Mouse (Mus musculus) cerebellum, adult (tissue): ENCODE measurements around the gene Armc2.

ENCODE experiments used
- ATAC-seq: cut with Nextera tagmentation; 2 replicates; pipeline ENCODE4 v1.9.2; 2017; ENCODE audit warnings: mild to moderate bottlenecking, moderate library complexity, mixed read lengths; ENCODE audit not compliant: insufficient number of reproducible peaks, low FRiP score, low TSS enrichment

Armc2 gene

DNA sequence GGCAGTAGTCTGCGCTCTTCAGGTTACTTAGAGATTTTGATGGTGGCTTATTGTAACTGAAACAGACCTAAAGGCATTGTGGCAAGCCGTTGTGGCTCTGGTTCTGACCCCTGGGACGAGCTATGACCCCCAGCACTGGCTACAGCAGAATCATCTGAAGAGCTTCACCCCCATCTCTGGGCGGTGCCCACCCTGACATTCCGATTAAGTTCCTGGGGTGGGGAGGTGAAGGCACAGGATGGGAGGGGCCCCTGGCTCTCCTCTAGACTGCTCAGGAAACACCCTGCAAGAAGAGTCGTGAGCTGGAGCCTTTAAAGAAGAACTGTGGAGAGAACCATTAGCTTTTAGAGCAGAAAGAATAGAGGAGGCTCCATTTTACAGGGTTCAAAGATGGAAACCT is 6.2 kb upstream of the Armc2 start:
- ATAC-seq = no peak

DNA sequence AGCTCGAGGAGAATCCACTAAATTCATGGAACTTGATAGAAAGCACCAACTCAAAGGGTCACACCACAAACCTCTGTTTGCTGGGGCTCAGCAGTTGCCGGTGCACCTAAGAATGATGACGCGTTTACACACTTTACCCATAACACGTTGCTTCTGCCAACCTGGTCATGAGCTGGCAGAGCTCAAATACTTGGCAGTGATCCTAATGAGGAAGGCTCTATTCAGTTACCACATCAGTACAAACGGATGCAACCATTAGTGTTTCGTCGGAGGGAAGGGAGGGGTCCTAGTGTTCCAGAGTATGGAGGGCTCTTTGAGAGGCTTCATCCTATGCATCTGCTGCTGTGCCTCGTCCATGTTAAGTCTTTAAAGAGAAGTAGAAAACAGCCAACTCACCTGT is 3.3 kb upstream of the Armc2 start:
- no peak for ATAC-seq

DNA sequence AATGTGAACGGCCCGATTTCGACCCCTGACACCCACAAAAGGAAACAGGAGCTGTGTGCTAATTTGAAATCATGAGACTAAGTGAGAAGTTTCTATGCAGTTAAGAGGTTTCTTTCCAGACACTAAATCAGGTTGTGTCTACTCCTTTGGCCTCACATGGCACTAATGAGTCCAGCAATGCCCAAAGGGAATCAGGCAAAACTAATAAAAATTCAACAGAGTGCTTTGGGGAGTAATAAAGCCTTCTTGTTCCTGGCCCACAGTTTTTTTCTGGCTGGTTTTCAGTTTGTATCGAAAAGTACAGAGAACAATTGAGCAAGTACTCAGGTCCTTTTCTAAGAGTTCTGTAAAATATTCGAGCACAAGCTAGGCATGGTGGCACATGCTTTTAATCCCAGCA is 4.2 kb downstream of the Armc2 start:
- ATAC-seq = no peak

DNA sequence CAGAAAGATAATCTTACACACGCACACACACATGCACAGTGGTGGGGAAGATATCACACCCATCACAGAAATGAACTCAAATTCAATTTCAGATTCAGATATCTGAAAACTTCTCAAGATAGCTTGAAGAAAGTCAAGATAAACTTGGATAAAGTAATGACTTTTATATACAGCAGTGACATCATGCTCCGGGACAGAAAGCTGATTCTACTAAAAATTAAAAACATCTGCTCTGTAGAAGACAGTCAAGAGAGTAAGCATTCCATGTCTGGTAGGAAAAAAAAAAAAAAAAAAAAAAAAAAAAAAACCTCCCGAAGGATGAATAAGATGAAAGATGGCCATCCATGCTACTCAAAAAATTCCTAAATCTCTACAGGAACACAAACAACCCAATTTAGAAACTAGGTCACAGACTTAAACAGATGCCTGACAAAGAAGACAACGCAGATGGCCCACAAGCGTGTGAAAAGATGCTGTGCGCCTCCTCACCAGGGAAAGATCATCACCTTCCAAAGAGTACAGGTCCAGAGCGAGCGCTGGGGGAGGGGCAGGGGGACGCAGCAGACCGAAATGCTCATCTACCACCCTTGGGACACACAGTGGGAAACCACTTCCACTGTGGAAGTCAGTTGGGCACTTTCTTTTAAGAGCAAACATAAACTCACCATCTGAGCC is 7.3 kb downstream of the Armc2 start:
- ATAC-seq = no peak

DNA sequence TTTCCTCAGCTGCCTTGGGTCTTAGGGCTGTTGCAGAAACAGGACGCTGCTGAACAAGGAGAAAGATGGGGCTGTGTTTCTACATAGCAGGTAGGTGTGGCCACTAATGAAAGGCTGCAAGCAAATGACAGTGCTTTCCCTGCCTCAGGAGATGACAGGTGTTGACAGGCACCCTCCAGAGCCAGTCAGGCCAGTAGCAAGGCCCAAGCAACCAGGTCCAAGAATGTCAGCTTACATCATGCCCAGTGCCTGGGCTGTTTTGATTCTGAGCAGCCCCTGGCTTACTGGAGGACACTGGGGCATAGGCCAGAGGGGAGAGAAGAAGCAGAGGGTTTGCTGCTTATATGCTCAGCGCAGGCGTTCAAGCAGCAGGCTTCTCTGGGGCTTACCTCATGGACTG is 13.0 kb downstream of the Armc2 start:
- peak; percentile 76 for ATAC-seq

DNA sequence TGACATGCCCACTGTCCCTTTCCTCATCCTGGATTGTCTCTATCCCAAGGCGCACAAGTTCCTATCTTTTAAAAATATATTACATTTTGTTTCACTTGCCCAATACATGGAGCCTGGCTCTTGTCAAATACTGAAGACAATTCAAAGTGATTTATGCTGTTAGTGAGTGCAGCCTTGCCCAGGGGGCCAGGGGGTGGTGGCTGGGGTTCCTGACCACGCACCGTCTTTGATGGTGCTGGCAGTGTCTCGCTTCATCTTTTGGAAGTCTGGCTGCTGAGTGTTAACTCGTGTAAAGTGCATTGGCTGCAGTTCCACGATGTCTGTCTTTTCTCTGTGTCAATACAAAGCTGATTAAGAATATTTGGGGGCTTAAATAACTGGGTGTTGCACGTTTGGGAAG is 13.6 kb downstream of the Armc2 start:
- ATAC-seq = no peak

DNA sequence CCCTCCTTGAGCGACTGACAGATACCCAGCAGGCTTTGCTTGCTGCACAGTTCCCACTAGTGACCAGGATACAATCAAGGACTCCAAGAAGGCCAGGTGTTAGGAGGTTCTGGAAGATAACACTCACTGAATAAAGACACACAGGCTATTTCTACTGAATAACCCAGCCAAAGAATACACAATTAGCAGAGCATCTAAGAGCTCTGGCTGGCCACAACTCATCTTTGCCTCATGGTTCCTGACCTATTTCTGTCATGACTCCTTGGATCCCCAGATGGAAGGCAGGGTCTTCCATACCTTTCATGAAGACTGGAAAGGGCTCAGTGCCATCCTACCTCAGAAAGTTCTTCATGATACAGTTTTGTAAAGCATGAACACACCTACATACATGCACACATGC is 14.2 kb downstream of the Armc2 start:
- no peak for ATAC-seq

DNA sequence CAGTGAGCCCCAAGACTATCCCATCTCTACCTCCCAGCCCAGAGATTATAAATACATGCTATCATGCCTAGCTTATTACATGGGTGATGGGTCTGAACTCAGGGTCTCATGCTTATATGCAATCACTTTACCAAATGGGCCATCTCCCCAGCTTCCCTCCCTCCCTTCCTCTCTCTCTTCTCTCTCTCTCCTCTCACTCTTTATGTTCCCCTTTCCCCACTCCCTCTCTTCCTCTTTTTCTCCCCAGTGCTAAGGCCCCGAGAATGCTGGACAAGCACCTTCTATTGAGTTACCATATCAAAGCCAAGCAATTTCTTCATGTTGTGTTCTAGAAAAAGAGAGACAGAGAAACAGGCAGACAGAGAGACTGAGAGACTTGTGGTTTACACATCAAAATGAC is 14.7 kb downstream of the Armc2 start:
- no peak for ATAC-seq

DNA sequence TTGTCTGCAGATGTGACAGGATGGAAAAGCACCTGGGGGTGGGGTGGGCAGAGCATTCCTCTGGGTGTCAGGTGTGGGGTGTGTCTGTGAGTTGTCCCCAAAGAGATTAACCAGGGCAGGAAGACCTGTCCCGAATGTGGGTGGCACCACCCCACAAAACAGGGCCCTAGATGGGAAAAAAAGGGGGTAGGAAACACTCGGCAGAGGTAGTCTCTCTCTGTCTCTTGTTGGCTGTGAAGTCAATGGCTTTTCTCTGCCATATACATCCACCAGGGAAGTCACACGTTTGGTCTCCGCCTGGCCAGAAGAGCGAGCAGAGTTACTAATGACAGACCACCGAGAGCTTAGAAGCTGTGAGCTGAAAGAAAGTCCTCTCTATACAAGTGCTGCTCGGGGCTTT is 15.8 kb downstream of the Armc2 start:
- ATAC-seq = no peak

DNA sequence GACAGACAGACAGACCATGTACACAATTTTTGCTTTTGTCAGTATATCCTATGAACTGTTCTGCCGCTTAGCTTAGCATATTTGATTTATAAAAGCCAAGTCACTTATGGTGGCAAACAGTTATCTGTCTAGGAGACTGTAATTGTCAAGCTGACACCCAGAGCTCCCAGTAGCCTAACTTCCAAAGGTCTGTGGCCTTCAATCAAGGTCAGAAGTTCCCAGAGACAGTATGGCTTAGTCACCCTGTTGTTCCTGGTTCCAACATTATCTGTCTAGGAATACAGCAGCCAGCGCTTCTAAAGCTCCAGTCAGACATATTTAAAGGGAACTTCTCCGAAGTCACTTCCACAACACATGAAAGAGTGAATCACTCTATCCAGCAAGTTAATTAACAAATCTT is 17.0 kb downstream of the Armc2 start:
- no peak for ATAC-seq

DNA sequence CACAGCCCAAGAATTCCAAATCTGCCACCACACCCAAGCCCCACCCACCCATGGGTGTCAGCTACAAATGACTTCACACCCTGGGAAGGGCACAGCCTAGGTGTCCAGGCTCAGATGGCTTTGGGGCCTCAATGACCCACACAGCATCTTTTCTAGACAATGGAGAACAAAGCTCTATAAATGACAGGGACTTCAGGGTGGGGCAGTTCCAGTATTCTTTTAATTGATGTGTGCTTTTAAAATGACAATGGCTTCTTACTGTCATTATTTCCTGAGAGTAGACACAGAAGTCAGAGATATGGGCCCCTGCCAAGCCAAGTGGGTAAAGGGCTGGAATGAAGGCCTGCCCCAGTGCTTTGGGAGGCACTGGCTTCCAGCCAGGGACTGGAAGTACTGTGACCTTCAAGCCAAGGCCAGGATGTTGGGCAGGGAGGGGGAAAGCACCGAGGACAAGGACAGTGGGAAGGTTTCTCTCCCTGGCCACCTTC is 20.5 kb downstream of the Armc2 start:
- no peak for ATAC-seq

DNA sequence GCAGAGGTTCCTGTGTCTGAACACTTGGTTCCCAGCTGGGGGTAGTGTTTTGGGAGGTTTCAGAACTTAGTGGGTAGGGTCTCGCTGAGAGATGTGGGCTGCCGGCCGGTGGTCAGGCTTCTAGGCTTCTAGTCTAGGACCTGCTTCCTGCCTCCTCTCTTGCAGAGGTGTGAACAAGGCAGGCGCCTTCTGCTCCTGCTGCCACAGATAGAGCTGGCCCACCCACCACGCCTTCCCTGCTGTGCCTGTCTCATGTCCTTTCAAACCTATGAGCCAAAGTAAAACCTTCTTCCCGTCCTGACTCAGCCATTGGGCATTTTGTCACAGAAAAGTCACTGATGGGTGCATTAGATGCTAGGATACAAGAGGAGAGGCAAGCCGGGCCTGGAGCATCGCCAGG is 22.1 kb downstream of the Armc2 start:
- ATAC-seq = no peak

DNA sequence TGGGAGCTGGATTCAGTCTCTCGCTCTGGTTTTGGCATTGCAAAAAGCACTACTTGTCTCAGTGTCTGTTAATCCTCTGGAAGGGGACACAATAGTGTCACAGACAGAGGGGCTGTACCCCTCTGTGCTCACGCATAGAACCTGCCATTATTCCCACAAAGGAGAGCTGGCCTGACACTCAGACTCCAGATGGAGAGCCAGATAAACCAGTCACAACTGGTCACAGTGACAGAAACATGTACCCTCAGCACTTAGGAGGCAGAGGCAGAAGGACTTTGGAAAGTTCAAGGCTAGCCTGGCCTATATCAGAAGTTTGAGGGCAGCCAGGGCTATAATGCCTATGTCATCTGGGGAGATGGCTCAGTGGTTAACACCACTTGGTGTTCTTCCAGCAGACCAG is 23.2 kb downstream of the Armc2 start:
- no peak for ATAC-seq

DNA sequence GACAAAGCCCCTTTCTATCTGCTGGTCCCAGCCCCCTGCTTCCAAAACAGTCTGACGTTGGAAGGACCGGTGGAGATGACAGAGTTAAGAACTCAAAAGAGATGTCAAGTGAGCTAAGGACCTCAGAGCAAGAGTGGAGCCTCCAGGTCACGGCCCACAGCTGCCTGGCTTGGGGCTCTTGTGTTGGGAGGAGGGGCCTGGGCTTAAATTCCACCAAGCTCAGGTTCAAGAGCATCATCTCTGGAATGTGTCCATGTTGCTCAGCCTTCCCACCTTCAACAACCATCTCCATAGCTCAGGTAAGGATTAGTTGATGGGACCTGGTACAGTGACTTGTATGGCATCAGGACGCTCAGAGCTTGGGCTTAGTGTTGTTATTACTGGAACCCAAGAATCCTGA is 23.7 kb downstream of the Armc2 start:
- ATAC-seq = no peak

DNA sequence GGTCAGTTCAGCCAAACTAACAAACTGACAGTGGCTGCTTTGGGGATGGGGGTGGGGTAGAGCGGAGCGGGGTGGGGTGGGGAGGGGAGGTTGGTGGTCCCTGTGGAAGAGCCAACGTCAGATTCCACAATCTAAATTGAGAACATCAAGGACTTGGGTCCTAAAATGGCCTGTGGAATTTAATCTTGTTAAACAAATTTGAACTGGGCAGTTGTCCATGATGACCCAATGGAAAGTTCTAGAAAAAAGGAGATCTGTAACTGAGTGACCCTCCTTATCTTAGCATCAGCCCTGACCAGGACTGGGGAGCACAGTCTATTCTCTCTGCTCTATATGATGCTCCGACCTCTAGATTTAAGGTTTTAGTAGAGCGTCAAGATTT is 26.2 kb downstream of the Armc2 start:
- ATAC-seq = no peak

DNA sequence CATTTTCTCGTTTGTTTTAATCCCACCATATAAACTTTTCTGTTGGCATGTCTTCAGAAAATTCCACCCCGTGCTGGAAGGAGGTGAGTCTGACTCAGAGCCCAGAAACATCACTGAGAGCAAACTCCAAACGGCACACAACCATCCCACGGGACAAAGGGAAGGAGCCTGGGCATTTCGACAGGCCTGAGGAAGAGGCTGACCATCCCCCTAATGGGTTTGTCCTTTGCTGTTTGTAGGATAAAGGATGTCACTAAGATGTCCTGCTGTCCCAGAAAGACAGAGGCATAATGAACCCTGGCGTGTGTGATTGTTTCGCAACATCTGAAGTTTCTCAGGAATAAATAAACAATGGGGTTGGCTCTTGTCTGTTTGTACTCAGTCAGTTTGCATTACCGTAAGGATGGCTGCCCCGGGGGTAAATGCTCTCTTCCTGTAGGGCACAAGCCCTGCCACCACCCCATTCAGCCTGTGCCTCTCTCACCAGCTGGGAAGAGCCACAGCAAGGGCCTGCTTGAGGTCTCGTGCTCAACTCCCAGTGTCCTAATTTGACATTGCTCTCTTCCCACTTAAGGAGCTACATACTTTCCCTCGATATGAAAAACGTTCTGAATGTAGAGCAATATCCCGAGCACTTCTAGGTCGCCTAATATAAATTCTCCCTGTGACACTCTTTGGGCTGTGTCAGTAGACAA is 26.7 kb downstream of the Armc2 start:
- no peak for ATAC-seq

DNA sequence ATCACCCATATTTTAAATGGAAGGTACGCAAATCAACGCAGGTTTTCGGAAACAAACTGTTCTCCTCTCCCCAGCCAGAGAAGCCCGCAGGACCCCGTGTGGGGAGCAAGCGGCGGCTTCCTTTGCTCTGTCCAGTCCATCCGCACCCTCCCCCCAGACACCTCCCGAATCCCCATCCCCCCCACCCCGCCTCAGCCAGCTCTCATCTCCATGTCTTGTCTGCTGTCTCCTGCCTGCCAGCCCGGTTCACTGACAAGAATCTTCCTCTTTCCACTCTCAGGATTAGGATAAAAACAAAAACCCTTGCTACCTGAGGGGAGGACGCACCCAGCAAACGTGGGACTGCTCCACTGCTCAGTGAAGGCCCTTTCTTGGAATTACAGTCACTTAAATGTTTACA is 27.3 kb downstream of the Armc2 start:
- no peak for ATAC-seq

DNA sequence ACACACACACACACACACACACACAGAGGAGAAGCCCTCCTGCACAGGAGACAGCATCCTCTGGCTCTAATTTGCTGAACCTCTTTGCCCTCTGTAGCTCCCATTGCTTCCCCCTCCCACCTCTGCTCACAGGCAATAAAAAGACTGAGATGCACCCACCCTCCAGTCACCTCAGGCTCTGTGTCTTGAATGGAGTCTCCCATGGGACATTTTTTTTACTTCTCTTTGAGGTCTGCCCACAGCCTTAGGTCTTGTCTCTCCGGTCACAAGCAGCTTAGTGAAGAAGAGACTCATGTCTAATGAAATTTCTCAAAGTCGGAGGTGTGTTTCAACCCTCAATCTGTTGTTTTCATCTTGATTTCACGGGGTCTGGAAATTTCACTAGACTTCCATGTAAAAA is 29.3 kb downstream of the Armc2 start:
- no peak for ATAC-seq

DNA sequence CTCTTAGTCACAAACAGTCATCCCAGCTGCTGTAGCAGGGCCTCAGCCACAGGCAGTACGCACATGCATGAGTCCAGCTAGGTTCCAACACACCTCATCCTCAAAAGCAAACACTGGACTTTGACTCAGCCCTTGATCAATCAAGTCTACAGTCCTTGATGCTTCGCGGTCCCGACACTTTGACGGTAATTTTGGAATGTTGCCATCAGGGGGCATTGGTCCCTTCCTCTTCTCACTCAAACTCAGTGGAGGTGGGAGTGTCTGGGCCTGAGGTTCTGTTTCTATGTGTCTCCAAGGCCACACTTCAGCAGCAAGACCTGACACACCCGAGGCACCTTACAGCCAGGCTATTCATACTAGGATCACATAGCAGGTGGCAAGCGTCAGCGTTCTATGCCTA is 32.1 kb downstream of the Armc2 start:
- no peak for ATAC-seq

DNA sequence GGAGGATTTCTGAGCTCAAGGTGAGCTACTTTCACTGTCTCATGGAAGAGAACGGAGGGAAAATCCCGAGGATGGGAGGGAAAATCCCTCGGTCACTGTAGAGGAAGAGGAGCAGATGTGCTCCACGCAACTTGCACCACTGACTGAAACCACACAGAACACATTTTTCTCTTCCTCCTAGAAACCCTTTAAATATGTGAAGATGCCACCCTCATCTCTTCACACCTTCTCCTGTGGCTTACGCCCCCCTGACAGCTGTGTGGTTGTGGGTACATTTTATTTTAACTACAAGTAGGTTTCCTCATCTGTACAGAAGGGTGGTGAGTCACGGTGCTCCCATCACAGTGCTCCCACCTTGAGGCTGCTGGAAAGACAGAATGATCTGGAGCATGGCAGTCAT is 34.0 kb downstream of the Armc2 start:
- no peak for ATAC-seq

DNA sequence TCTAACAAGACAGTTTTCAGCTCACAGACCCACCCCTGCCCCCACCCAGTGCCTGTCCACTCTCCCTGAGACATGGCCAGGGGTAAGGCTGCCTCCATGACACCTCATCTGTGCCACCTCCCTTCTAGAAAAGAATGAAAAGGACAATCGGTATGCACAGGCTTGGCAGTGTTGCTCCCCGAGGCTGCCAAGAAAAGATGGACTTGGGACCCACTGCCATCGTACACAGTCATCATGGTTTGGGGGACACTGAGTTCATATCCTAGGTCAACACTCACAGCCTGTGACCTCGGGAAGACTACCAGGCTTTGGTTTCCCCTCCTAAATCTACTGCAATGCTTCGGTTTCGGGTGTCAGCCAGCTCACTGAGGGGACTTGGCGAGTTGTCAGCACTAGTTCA is 35.4 kb downstream of the Armc2 start:
- ATAC-seq = no peak

DNA sequence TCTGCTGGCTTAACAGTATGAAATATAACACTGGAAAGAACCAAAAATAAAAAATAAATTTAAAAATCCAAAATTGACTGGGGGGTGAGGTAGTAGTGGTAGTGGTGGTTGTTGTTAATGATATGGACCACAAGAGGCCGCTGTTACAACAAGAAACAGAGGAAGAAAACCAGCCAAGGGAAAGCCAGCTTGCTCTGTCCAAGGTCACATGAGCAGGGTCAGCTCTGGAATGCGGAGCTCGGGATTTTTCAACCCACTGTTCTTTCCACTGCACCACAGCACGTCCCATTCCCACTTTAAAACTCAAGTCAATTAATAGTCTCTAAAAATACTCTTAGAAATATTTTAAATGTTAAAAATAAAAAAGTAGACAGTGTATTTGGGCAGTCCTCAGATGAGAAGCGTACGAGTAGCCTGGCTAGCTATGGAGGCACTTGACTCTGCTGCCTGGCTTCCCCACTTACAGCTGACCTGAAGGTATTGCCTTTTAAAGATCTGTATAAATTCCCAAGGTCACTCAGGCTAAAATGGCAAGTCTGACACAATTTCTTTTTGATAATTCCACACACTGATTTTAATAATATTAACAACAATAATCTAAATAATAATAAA is 37.4 kb downstream of the Armc2 start:
- ATAC-seq = peak; percentile 72; the same call in 1 of the 2 replicates
